Mouse (Mus musculus) heart, adult 2 months (tissue): ENCODE measurements around the gene Zfp616. TPM values are rescaled to one million over a fixed set of nuclear protein-coding genes. Genes with fewer than 3 reads are reported as not detected.

Experiments
- DNase-seq, 2 experiments: peaks; one replicate each; pipeline ENCODE4 v3.0.0; 2021
- H3K27ac ChIP-seq: fragments of 200-600 bp; 2 replicates; pipeline ENCODE4 v1.8.1; 2022
- H3K27me3 ChIP-seq: fragments of 200-500 bp; 2 replicates; pipeline ENCODE4 v1.6.1; 2012; ENCODE audit warnings: mild to moderate bottlenecking, low read length, inconsistent platforms, mixed read lengths; ENCODE audit not compliant: control insufficient read depth, insufficient read depth
- H3K36me3 ChIP-seq: fragments of 200-500 bp; 2 replicates; pipeline ENCODE4 v1.6.1; 2012; ENCODE audit warnings: low read length, inconsistent platforms; ENCODE audit not compliant: control insufficient read depth, insufficient read depth
- H3K4me1 ChIP-seq: fragments of 200-500 bp; 2 replicates; pipeline ENCODE4 v1.6.1; 2011; ENCODE audit warnings: low read length; ENCODE audit not compliant: control insufficient read depth, insufficient read depth
- H3K4me3 ChIP-seq: fragments of 200-600 bp; 2 replicates; pipeline ENCODE4 v1.8.1; 2022
- H3K79me2 ChIP-seq: fragments of 200-500 bp; replicated peaks from 2 replicates; pipeline ENCODE4 v1.6.1; 2012; ENCODE audit warnings: mild to moderate bottlenecking, inconsistent platforms, low read length, moderate library complexity, mixed read lengths; ENCODE audit not compliant: control insufficient read depth, insufficient read depth
- H3K9ac ChIP-seq: fragments of 200-500 bp; 2 replicates; pipeline ENCODE4 v1.6.1; 2012; ENCODE audit warnings: low read depth, mild to moderate bottlenecking, control low read depth, inconsistent platforms, low read length, mixed read lengths
- CTCF ChIP-seq: fragments of 200-600 bp; IDR thresholded peaks from 2 replicates; pipeline ENCODE4 v1.8.1; 2022; ENCODE audit warnings: antibody characterized with exemption, mild to moderate bottlenecking, moderate library complexity
- EP300 ChIP-seq: fragments of 200-500 bp; IDR thresholded peaks from 2 replicates; pipeline ENCODE4 v1.6.1; 2011; ENCODE audit warnings: low read depth, low read length, control low read depth; ENCODE audit not compliant: insufficient read depth
- POLR2A ChIP-seq: fragments of 200-500 bp; IDR thresholded peaks from 2 replicates; pipeline ENCODE4 v1.6.1; 2011; ENCODE audit warnings: mild to moderate bottlenecking, low read depth, low read length, control low read depth; ENCODE audit not compliant: insufficient read depth
- WGBS: fragments of 180-500 bp; shearing (Covaris S2); methylation state at CpG from one replicate; pipeline ENCODE4 v1.1.7; 2018; 5-methylcytosine and 5-hydroxymethylcytosine counted together
- intact Hi-C: fragments of 180-260 bp; cut with DNase I; formaldehyde crosslinking; loops from one replicate; pipeline ENCODE4 v1.15.1; 2025
- long read RNA-seq: library from polyadenylated mRNA; stranded (forward); transcript quantifications from one replicate; pipeline ENCODE4 v2.0.0, GENCODE M21; 2021
- polyA plus RNA-seq: library from polyadenylated mRNA; depleted of rRNA; stranded (reverse); fragments of >200 nt; gene quantifications from 2 replicates; pipeline ENCODE4 v1.2.3, GENCODE M21; 2012; rRNA removed
- total RNA-seq, 2 experiments: library from RNA; stranded (reverse); gene quantifications; 2 replicates each; pipeline ENCODE4 v1.2.3; 2021

Gene Zfp616
- total RNA-seq (not detected), polyA plus RNA-seq (not detected in 2 replicates)
- long read RNA-seq = 0 reads

DNA sequence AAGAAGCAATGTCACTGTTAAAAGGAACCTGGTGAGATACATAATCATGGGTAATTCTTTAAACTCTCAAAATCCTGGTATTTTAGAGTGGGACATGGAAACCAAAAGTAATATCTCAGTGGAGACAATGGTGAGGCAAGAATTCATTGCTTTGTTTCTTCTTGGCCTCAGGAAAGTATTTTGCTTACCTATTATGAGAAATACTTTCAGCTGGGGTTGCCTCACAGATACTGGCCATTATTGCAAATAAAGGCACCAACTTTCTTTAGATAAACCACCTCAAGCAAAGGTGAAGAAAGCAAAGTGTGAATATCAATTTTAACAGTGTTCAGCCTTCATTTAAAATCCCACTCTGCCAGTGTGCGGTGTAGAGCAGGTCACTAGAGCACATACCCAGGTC, at the start of gene Zfp616:
TSS of gene Zfp616 (plus strand) at position 301 of the 400 bp plus-strand sequence.
- no peak for DNase-seq
- Histone ChIP-seq H3K9ac (no peak within 1 kb of the TSS), H3K79me2 (no peaks in the 10 kb centered on the region), H3K36me3 (no peaks in the 10 kb centered on the region), H3K27ac (no peak within 1 kb of the TSS), H3K4me3 (no peak within 1 kb of the TSS), H3K27me3 (no peaks in the 10 kb centered on the region), H3K4me1 (no peaks in the 10 kb centered on the region)
- TF ChIP-seq EP300 (no peak), POLR2A (no peak), CTCF (no peak)
- intact Hi-C loops = no loop called here
- 83% methylated on average over 1 of the region's 1 CpGs for WGBS

DNA sequence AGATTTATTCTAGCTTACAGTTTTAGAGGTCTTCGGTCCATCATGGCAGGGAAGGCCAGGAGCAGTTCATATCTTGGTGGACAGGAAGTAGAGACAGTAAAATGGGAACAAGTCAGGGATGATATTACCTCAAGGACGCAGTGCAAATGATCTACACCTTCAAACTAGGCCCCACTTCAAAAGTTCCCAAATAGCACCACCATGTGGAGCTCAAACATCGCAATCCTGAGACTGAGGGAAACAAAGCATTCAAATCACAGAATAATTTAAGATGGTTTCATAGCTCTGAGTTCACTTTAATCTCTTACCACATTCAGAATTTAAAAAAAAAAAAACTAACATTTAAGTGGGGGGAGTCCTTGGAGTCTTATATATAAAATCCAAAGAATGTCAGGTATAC, 18.4 kb upstream of the Zfp616 start:
- Histone ChIP-seq H3K4me3 (no peak overlapping the region), H3K79me2 (no peaks in the 10 kb centered on the region), H3K27me3 (no peaks in the 10 kb centered on the region), H3K9ac (no peak overlapping the region), H3K36me3 (no peaks in the 10 kb centered on the region), H3K27ac (no peak overlapping the region), H3K4me1 (no peaks in the 10 kb centered on the region)
- WGBS = 64% methylated on average over 3 of the region's 3 CpGs
- intact Hi-C loops = no loop called here
- no peak for TF ChIP-seq CTCF
- no peak for TF ChIP-seq EP300
- no peak for TF ChIP-seq POLR2A
- no peak for DNase-seq

DNA sequence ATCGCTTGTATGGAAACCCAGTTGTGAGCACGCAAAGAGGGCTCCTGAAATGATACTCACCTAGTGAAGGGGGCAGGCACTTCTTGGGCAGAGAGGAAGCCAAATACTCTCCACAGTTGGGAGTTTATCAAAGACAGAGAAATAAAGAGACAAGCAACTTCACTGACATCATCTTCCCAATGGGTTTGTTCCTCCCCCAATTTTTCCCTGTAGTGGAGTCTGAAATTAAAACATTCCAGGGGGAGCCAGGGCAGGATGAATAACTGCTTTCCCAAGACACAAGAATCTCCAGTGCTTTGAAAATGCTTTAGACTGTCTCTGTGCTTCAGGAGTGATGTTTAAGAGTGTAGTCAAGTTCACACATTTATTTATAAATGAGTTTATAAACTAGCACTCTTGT, 13.3 kb upstream of the Zfp616 start, which contains the start of the genes Olfr139 and Olfr399:
TSS of gene Olfr139 (minus strand) at position 101 of the 400 bp plus-strand sequence.
TSS of gene Olfr399 (minus strand) at position 165 of the 400 bp plus-strand sequence.
- Histone ChIP-seq H3K36me3 (no peaks in the 10 kb centered on the region), H3K9ac (no peak within 1 kb of the TSS), H3K27ac (no peak within 1 kb of the TSS), H3K79me2 (no peaks in the 10 kb centered on the region), H3K4me1 (no peaks in the 10 kb centered on the region), H3K4me3 (no peak within 1 kb of the TSS), H3K27me3 (no peaks in the 10 kb centered on the region)
- intact Hi-C loops = no loop called here
- 68% methylated on average over 2 of the region's 2 CpGs for WGBS
- TF ChIP-seq CTCF (no peak), POLR2A (no peak), EP300 (no peak)
- no peak for DNase-seq

GRCm38 (mm10) chr11:74100724-74101123, 31.0 kb downstream of the Zfp616 start:
- Histone ChIP-seq H3K27me3 (no peaks in the 10 kb centered on the region), H3K36me3 (no peaks in the 10 kb centered on the region), H3K9ac (no peak overlapping the region), H3K4me1 (no peaks in the 10 kb centered on the region), H3K27ac (no peak overlapping the region), H3K4me3 (no peak overlapping the region), H3K79me2 (no peaks in the 10 kb centered on the region)
- DNase-seq = no peak
- intact Hi-C loops = no loop called here
- TF ChIP-seq POLR2A (no peak), EP300 (no peak), CTCF (no peak)
- 43% methylated on average over 2 of the region's 2 CpGs for WGBS

DNA sequence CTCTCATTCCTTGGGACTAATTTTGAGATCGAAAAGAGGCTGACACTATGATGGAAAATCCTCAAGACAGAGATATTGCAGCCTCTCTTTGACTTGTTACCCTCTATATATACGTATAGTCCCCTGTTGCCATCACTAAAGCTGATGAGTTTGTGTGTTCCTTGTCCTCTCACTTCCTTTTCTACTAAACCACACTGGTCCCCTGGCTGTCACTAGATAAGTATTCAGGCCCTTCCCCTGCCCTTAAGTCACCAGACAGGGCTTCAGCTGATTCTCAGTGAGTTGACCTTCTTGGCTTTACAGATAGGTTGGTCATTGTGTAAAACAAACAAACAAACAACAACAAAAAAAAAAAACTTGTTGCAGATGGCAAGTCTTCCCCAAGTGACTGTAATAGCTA, 31.8 kb downstream of the Zfp616 start:
- WGBS = 28% methylated on average over 2 of the region's 2 CpGs
- Histone ChIP-seq H3K27me3 (no peaks in the 10 kb centered on the region), H3K27ac (no peak overlapping the region), H3K9ac (no peak overlapping the region), H3K79me2 (no peaks in the 10 kb centered on the region), H3K4me1 (no peaks in the 10 kb centered on the region), H3K4me3 (no peak overlapping the region), H3K36me3 (no peaks in the 10 kb centered on the region)
- TF ChIP-seq EP300 (no peak), POLR2A (no peak), CTCF (no peak)
- intact Hi-C loops = no loop called here
- DNase-seq = no peak

DNA sequence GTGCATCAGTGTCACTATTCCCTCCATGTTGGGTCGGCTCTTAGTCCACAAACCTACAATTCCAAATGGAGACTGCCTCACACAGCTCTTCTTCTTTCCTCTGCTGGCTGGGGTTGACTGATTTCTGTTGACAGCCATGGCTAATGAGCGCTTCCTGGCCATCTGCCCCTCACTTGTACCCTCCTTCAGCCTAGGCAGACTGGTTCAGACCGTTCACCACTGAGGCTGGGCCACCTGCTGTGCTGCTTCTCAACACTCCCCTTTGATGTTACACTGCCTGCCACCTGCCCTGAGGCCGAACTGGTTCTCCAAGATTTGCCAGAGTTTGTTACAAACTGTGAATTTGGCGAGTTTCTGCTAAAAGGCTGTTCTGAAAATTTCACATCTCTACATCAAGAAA, 35.3 kb downstream of the Zfp616 start:
- DNase-seq = no peak
- WGBS = 26% methylated on average over 5 of the region's 5 CpGs
- no peak overlapping the region for H3K27ac ChIP-seq
- H3K9ac ChIP-seq = no peak overlapping the region
- no peaks in the 10 kb centered on the region for H3K4me1 ChIP-seq
- H3K36me3 ChIP-seq = no peaks in the 10 kb centered on the region
- H3K79me2 ChIP-seq = no peaks in the 10 kb centered on the region
- intact Hi-C loops = no loop called here
- no peak overlapping the region for H3K4me3 ChIP-seq
- H3K27me3 ChIP-seq = no peaks in the 10 kb centered on the region
- TF ChIP-seq EP300 (no peak), CTCF (no peak), POLR2A (no peak)
